17 mouse cellular contexts compared by ENCODE assay signal in the genomic region with DNA sequence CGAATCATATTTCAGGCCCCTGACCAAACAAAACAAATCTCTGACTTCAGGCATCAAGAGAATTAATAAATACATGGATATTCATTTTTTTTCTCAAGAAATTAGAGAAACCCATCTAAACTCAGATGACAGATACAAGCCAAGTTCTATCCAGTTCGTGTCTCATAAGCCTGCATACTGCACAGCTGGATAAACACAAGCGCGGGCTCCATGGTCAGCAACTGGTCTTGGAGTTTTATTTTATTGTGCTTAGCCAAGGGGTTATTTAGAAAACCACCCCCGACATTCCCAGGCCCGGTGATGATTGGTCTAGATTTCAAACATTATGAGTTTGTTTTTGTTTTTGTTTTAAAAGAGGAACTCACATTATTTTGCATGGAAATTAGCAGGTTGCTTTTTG. TPM values are rescaled to one million over a fixed set of nuclear protein-coding genes. Genes with fewer than 3 reads are reported as not detected.
A peak's percentile ranks its signal among the peaks of the same experiment; 100 is the strongest.
DNase-seq lines count a peak whose midpoint lies in the region; ATAC-seq and TF ChIP-seq lines count a peak whose summit lies in the region.
"Had no signal": no experiment of that assay in that cellular context is flagged by ENCODE, and none has a peak within 500 bp of the region (broad histone marks: within the 10 kb centered on the region; RNA-seq: fewer than 3 reads in every experiment).

No protein-coding gene starts in this region.

- WGBS in heart, embryonic 16.5 days = 73% methylated on average over 6 of the region's 6 CpGs
- WGBS in embryonic facial prominence, embryonic 12.5 days = 65% methylated on average over 6 of the region's 6 CpGs
- 67% methylated on average over 6 of the region's 6 CpGs for WGBS in limb, embryonic 14.5 days

- no peak for ATAC-seq in heart, embryonic 16.5 days (replicated peaks; ENCODE audit: extremely low read depth, insufficient read depth, low FRiP score)
- ATAC-seq in embryonic facial prominence, embryonic 12.5 days (ENCODE audit: insufficient number of reproducible peaks, insufficient read depth, low FRiP score, low TSS enrichment) = no peak
- ATAC-seq in limb, embryonic 14.5 days (ENCODE audit: low FRiP score, low read depth) = peak; percentile 56
- ATAC-seq: liver, postnatal 0 days had no signal

- H3K27ac ChIP-seq in heart, embryonic 16.5 days (ENCODE audit: low read length) = 0 out of 2 replicates have a peak overlapping the region, but pooled peaks have one; percentile 12
- peak overlapping the region; percentile 46; the same call in 1 of the 2 replicates for H3K27ac ChIP-seq in layer of hippocampus, adult 2 months
- peak overlapping the region; percentile 61 for H3K27ac ChIP-seq in embryonic facial prominence, embryonic 12.5 days
- H3K27ac ChIP-seq in limb, embryonic 14.5 days (replicated peaks; ENCODE audit: low read depth, low read length) = peak overlapping the region; percentile 53
- H3K27ac ChIP-seq: forebrain, embryonic 10.5 days; heart, embryonic 10.5 days; macrophage; midbrain, embryonic 12.5 days; neural tube, embryonic 15.5 days had no signal

- no peak for TF ChIP-seq CTCF in layer of hippocampus, adult 2 months (conservative IDR thresholded peaks at IDR 0.05)

- H3K4me3 ChIP-seq in heart, embryonic 16.5 days (ENCODE audit: low read length) = no peak overlapping the region
- no peak overlapping the region for H3K4me3 ChIP-seq in layer of hippocampus, adult 2 months
- H3K4me3 ChIP-seq in embryonic facial prominence, embryonic 12.5 days = no peak overlapping the region
- H3K4me3 ChIP-seq in limb, embryonic 14.5 days (replicated peaks; ENCODE audit: low read length) = no peak overlapping the region
- H3K4me3 ChIP-seq: forebrain, embryonic 10.5 days; heart, embryonic 10.5 days; midbrain, embryonic 12.5 days; neural tube, embryonic 15.5 days had no signal

- H3K36me3 ChIP-seq in heart, embryonic 16.5 days (ENCODE audit: control insufficient read depth, insufficient read depth) = 0 out of 2 replicates have a peak, but pooled peaks cover 2% of the 10 kb centered on the region
- H3K36me3 ChIP-seq in embryonic facial prominence, embryonic 12.5 days = peaks cover 8% of the 10 kb centered on the region; the same call in 1 of the 2 replicates
- peaks cover 8% of the 10 kb centered on the region; the same call in 1 of the 2 replicates for H3K36me3 ChIP-seq in limb, embryonic 14.5 days (ENCODE audit: control insufficient read depth, insufficient read depth, low read length)
- H3K36me3 ChIP-seq: neural tube, embryonic 15.5 days had no signal

- no peak for DNase-seq in heart, adult 9 months (ENCODE audit: low spot score in 2 of 2)
- no peak for DNase-seq in layer of hippocampus, adult 2 months (ENCODE audit: low spot score in 2 of 2)
- no peak for DNase-seq in layer of hippocampus, adult 18-20 months (ENCODE audit: low spot score in 2 of 2)
- DNase-seq in limb, embryonic 14.5 days (ENCODE audit: low spot score) = no peak
- no peak for DNase-seq in adrenal gland, adult 8-10 months
- DNase-seq in urinary bladder, postnatal 25 days (ENCODE audit: low spot score) = no peak
- DNase-seq: adrenal gland, postnatal 10 days; cerebellum, adult 11-12 months; liver, postnatal 0 days; thymus, adult 2 months had no signal

- no peak for TF ChIP-seq POLR2A in limb, embryonic 14.5 days (IDR thresholded peaks at IDR 0.05; ENCODE audit: borderline replicate concordance, extremely low read depth, insufficient read depth, insufficient read length)

- H3K27me3 ChIP-seq in heart, embryonic 16.5 days (ENCODE audit: control insufficient read depth, insufficient read depth, low read length) = no peaks in the 10 kb centered on the region
- H3K27me3 ChIP-seq in embryonic facial prominence, embryonic 12.5 days = no peaks in the 10 kb centered on the region
- no peaks in the 10 kb centered on the region for H3K27me3 ChIP-seq in limb, embryonic 14.5 days (ENCODE audit: control insufficient read depth, insufficient read depth, low read length)
- H3K27me3 ChIP-seq: midbrain, embryonic 12.5 days; neural tube, embryonic 15.5 days had no signal

- H3K9ac ChIP-seq in heart, embryonic 16.5 days (ENCODE audit: low read length) = no peak overlapping the region
- H3K9ac ChIP-seq in embryonic facial prominence, embryonic 12.5 days = no peak overlapping the region
- H3K9ac ChIP-seq in limb, embryonic 14.5 days (ENCODE audit: low read depth, low read length, severe bottlenecking) = no peak overlapping the region
- H3K9ac ChIP-seq: liver, postnatal 0 days; midbrain, embryonic 12.5 days; neural tube, embryonic 15.5 days had no signal

- peaks cover 14% of the 10 kb centered on the region for H3K4me1 ChIP-seq in heart, embryonic 16.5 days (ENCODE audit: control insufficient read depth, insufficient read depth, low read length)
- H3K4me1 ChIP-seq in embryonic facial prominence, embryonic 12.5 days = peaks cover 33% of the 10 kb centered on the region
- peaks cover 18% of the 10 kb centered on the region for H3K4me1 ChIP-seq in limb, embryonic 14.5 days (ENCODE audit: control insufficient read depth, insufficient read depth, low read length)

- no peaks in the 10 kb centered on the region for H3K9me3 ChIP-seq in heart, embryonic 16.5 days (replicated peaks; ENCODE audit: control insufficient read depth, low read length)
- no peaks in the 10 kb centered on the region for H3K9me3 ChIP-seq in embryonic facial prominence, embryonic 12.5 days
- H3K9me3 ChIP-seq in limb, embryonic 14.5 days (ENCODE audit: control insufficient read depth, low read length) = no peaks in the 10 kb centered on the region
- H3K9me3 ChIP-seq: forebrain, embryonic 10.5 days; heart, embryonic 10.5 days; midbrain, embryonic 12.5 days; neural tube, embryonic 15.5 days had no signal

- no peak overlapping the region for H3K4me2 ChIP-seq in heart, embryonic 16.5 days (ENCODE audit: low read depth, low read length)
- H3K4me2 ChIP-seq in embryonic facial prominence, embryonic 12.5 days (replicated peaks) = no peak overlapping the region
- no peak overlapping the region; the same call in 1 of the 2 replicates for H3K4me2 ChIP-seq in limb, embryonic 14.5 days (replicated peaks; ENCODE audit: low read depth, low read length, severe bottlenecking)
- H3K4me2 ChIP-seq: midbrain, embryonic 12.5 days; neural tube, embryonic 15.5 days had no signal

RNA-seq across cellular contexts. Expression of a gene that starts 21.8 kb away (rescaled TPM):
- 89.7 and 92.8 TPM in 2 replicates for polyA plus RNA-seq in heart, embryonic 16.5 days (2015; fragmentation: Nextera tagmentation; extraction: Ambion mirVana)
- 100 to 1,000 TPM; 107 to 115 TPM for total RNA-seq in layer of hippocampus, adult 2 months (2021)
- 10 to 100 TPM; 99.0 to 99.4 TPM for total RNA-seq in layer of hippocampus, adult 18-20 months (2021)
- polyA plus RNA-seq in embryonic facial prominence, embryonic 12.5 days (2016; fragmentation: Nextera tagmentation; extraction: Ambion mirVana) = 248 and 263 TPM in 2 replicates
- polyA plus RNA-seq in limb, embryonic 14.5 days (2012; rRNA removed) = 141 and 149 TPM in 2 replicates
- polyA plus RNA-seq in limb, embryonic 14.5 days (2014; fragmentation: Nextera tagmentation; extraction: Ambion mirVana) = 197 and 206 TPM in 2 replicates
- total RNA-seq in adrenal gland, adult 8-10 months (2022) = 10 to 100 TPM; 40.3 to 44.5 (median 42.4) TPM
